Mouse (Mus musculus) hindbrain, embryonic 13.5 days (tissue): ENCODE measurements around the gene Rnase4. TPM values are rescaled to one million over a fixed set of nuclear protein-coding genes. Genes with fewer than 3 reads are reported as not detected.
"Not testable (repeated sequence)": the region's sequence is repeated elsewhere in the genome, so short reads cannot be mapped to it uniquely, and the experiment has no call there.

Experiments used
- ATAC-seq: fragments of 200-750 bp; cut with Nextera tagmentation; 2 replicates; pipeline ENCODE4 v1.8.0; 2017; ENCODE audit warnings: moderate TSS enrichment; ENCODE audit not compliant: low FRiP score
- H3K27ac ChIP-seq: fragments of 300-500 bp; sonication (generic); 2 replicates; pipeline ENCODE4 v1.5.1; 2015; ENCODE audit warnings: inconsistent platforms, mild to moderate bottlenecking, moderate library complexity
- H3K27me3 ChIP-seq: fragments of 300-500 bp; sonication (generic); 2 replicates; pipeline ENCODE4 v1.6.1; 2015; ENCODE audit warnings: mild to moderate bottlenecking, inconsistent platforms
- H3K36me3 ChIP-seq: fragments of 300-500 bp; sonication (generic); 2 replicates; pipeline ENCODE4 v1.6.1; 2015; ENCODE audit warnings: mild to moderate bottlenecking, inconsistent platforms
- H3K4me1 ChIP-seq: fragments of 300-500 bp; sonication (generic); replicated peaks from 2 replicates; pipeline ENCODE4 v1.6.1; 2015; ENCODE audit warnings: inconsistent platforms
- H3K4me2 ChIP-seq: fragments of 300-500 bp; sonication (generic); 2 replicates; pipeline ENCODE4 v1.6.1; 2015; ENCODE audit warnings: inconsistent platforms, mild to moderate bottlenecking, moderate library complexity
- H3K4me3 ChIP-seq: fragments of 300-500 bp; sonication (generic); 2 replicates; pipeline ENCODE4 v1.5.1; 2015; ENCODE audit warnings: mild to moderate bottlenecking, inconsistent platforms
- H3K9ac ChIP-seq: fragments of 300-500 bp; sonication (generic); 2 replicates; pipeline ENCODE4 v1.6.1; 2015; ENCODE audit warnings: mild to moderate bottlenecking, inconsistent platforms
- H3K9me3 ChIP-seq: fragments of 300-500 bp; sonication (generic); 2 replicates; pipeline ENCODE4 v1.6.1; 2016; ENCODE audit warnings: inconsistent platforms
- WGBS: fragments of 180-500 bp; shearing (Covaris S2); methylation state at CpG from one replicate; pipeline ENCODE4 v1.1.7; 2015; 5-methylcytosine and 5-hydroxymethylcytosine counted together
- polyA plus RNA-seq: library from polyadenylated mRNA; unstranded; fragments of >200 nt; fragmentation: Nextera tagmentation; extraction: Ambion mirVana; gene quantifications from 2 replicates; pipeline ENCODE4 v1.2.1, GENCODE M21; 2015

Gene Rnase4
- polyA plus RNA-seq, 1 experiment from 2014 or later: 17.5 TPM

DNA sequence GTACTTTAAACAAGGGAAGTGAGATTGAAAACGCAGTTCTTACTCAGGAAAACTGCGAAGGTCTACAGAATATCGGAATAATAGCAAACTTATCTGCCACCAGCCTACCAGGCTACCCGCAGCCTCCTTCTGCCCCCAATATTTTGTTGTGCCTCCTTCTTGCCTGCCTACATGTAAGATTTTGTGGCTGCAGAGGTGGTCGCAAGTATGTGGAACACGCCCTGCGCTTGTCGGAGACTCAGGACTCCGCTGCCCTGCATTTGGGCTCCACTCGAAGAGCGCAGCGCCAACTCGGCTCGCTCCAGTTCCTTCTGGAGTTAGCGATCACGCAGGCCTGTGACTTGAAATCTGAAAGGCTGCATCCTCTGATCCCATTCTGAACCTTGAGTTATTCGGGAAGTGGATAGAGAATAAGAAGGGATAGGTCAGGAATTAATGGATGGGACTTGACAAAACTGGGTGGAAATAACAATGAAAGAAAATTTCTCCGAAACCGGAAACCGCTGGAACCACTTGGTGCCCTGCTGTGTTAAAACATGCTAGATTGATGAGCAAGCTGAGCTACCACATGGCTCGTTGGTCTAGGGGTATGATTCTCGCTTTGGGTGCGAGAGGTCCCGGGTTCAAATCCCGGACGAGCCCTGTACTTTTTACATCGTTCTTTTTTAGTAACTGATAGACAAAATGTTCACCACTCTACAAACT, 648 bp upstream of the Rnase4 start:
- Histone ChIP-seq H3K4me1 (peaks cover 13% of the 10 kb centered on the region; the same call in 1 of the 2 replicates), H3K4me2 (peak overlapping the region; percentile 82), H3K36me3 (no peaks in the 10 kb centered on the region), H3K27ac (peak overlapping the region; percentile 76), H3K27me3 (0 out of 2 replicates have a peak, but pooled peaks cover 8% of the 10 kb centered on the region), H3K9ac (peak overlapping the region; percentile 68), H3K4me3 (peak overlapping the region; percentile 63), H3K9me3 (no peaks in the 10 kb centered on the region)
- WGBS: 1% methylated on average over 27 of the region's 27 CpGs
- ATAC-seq: peak; percentile 52

DNA sequence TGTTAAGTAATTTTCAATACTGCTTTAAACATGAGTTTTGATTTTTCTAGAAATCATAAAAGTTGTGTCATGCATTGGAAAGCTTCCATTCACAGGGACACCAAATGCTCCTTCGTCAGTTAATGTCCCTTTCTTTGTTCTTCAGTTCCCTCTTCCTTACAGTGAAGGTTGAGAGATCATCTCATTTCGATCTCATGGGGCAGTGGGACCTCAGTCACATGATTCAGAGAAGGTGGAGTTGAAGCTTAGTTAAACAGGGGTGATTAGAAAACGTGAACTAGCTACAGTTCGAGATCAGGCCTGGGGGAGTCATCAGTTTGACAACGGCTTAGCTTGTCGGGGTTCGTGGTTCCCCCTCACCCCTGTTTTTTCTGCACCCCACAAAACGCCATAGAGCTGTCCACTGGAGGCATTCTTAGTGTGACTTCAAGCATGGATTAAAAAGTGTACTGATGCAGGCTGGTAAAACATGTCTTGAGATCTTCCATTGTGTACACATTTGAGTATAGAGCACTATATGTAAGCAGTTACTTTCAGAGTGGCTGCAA, 1.3 kb downstream of the Rnase4 start:
- no peaks in the 10 kb centered on the region for H3K36me3 ChIP-seq
- no peak overlapping the region for H3K9ac ChIP-seq
- H3K4me1 ChIP-seq: peaks cover 13% of the 10 kb centered on the region; the same call in 1 of the 2 replicates
- H3K4me3 ChIP-seq: peak overlapping the region; percentile 63; the same call in 1 of the 2 replicates
- ATAC-seq: no peak
- 60% methylated on average over 8 of the region's 8 CpGs for WGBS
- peak overlapping the region; percentile 82 for H3K4me2 ChIP-seq
- H3K27ac ChIP-seq: no peak overlapping the region
- no peaks in the 10 kb centered on the region for H3K9me3 ChIP-seq
- H3K27me3 ChIP-seq: no peaks in the 10 kb centered on the region

DNA sequence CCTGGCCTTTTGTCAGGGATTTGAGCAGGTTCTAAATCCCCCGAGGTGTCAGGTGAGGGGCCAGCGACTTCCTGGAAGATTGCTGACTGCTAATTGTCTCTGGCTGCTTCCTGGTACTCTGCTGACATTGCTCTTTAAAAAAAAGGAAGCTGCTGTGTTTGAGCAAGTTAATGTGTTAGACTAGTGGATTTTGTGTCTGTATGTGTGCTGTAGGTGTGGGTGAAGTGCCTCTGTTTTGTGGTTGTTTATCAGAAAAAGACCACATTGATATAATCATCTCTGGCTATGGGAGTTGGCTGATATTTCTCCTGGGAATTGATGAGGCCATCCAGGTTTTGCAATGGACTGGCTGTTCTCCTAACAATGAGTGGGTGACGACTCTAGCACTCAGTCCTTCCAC, 2.6 kb downstream of the Rnase4 start:
- Histone ChIP-seq H3K36me3 (no peaks in the 10 kb centered on the region), H3K4me3 (no peak overlapping the region), H3K4me1 (0 out of 2 replicates have a peak, but pooled peaks cover 9% of the 10 kb centered on the region), H3K4me2 (no peak overlapping the region), H3K9ac (no peak overlapping the region), H3K9me3 (no peaks in the 10 kb centered on the region), H3K27ac (no peak overlapping the region), H3K27me3 (no peaks in the 10 kb centered on the region)
- ATAC-seq: no peak
- WGBS: 38% methylated on average over 3 of the region's 3 CpGs

DNA sequence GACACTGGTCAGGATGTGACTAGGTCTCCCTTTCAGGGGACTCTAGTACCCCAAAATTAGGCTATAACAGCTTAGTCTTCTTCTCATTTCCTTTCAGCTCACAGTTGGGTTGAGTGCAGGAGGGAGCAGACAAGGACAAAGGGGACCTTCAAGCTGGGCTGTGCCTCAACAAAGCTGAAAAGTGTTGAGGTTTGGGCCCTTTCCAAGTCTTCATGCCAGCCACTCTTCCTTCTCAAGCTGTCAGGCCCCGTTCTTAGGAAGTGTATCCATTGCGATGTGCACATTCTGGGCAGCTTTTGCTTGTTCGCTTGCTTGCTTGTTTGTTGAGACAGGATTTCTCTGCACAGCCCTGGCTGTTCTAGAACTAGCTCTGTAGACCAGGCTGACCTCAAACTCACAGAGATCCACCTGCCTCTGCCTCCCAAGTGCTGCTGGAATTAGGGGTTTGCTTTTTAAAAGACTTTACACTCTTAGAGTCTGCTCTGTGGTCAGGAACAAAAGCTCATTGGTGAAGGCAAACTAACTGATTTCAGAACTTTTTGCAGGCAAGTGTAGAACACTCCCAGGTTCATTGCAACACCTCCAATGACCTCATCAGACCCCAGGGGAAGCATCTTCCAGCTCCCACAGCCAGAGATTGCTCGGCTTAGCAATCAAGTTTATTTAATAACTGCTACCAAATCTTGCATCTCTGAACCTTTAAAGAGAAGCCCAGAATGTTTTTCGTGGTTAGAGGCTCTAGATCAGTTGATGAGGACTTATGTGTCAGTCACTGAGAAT, 3.4 kb downstream of the Rnase4 start:
- 83% methylated on average over 5 of the region's 5 CpGs for WGBS
- no peak overlapping the region for H3K4me3 ChIP-seq
- no peak for ATAC-seq
- H3K4me2 ChIP-seq: no peak overlapping the region
- no peaks in the 10 kb centered on the region for H3K27me3 ChIP-seq
- H3K27ac ChIP-seq: no peak overlapping the region
- H3K9me3 ChIP-seq: no peaks in the 10 kb centered on the region
- no peak overlapping the region for H3K9ac ChIP-seq
- no peaks in the 10 kb centered on the region for H3K36me3 ChIP-seq
- H3K4me1 ChIP-seq: 0 out of 2 replicates have a peak, but pooled peaks cover 3% of the 10 kb centered on the region

DNA sequence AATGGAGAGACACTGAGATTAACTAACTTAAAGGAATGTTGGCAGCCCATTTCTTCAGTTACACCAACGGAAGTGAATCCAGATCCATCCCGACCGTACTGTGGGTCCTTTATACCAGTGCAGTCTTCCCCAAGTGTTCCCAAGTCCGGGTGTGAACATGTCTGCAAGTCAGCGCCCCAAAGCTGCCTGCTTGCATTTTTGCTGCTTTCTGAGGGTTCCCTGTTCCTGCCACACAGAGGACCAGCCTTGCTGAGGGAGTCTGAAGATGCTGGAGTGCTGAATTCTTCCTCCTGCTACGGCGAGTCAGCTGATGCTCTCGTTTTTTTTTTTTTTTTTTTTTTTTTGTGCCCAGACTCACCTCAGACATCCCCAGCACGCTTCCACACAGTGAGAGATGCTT, 4.0 kb downstream of the Rnase4 start:
- 68% methylated on average over 8 of the region's 9 CpGs for WGBS
- no peaks in the 10 kb centered on the region for H3K27me3 ChIP-seq
- no peak for ATAC-seq
- no peak overlapping the region for H3K4me2 ChIP-seq
- no peak overlapping the region for H3K9ac ChIP-seq
- H3K27ac ChIP-seq: no peak overlapping the region
- H3K9me3 ChIP-seq: no peaks in the 10 kb centered on the region
- H3K4me3 ChIP-seq: no peak overlapping the region
- no peaks in the 10 kb centered on the region for H3K36me3 ChIP-seq
- 0 out of 2 replicates have a peak, but pooled peaks cover 3% of the 10 kb centered on the region for H3K4me1 ChIP-seq

DNA sequence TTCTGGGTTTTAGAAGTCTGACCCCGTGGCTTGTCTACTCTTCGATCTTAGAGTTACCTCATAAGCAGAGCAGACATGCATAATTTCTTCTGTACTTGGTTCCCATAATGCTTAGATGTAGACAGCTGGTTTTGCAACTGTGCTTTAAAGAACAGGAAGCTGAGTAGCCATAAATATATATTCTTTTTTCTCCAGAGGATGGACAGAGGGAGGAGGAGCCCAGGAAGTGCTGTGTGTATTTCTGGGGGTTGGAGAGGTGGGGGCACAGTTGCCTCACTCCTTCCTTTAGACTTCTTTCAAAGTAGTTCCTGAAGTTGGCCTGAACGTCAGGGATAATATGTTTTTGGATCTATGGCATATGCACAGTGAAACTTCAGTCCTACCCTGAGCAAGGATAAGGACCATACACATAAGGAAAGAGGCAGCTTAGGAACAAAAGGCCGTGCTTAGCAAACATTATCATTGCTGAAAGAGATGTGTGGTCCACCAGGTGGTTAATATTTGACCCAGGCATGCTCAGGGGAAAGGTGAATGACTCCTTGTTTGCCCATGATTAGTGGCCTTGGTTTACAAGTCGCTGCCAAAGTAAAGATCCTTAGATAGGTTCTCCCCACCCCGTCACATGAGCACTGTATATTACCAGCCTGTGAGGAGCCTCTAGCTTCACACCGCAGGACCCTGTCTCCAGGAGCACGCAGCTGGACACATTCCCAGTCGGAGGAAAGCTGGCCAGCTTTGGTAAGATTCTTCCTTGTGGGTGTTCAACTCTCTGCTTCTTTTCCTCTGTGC, 5.1 kb downstream of the Rnase4 start:
- Histone ChIP-seq H3K27ac (no peak overlapping the region), H3K4me2 (no peak overlapping the region), H3K4me3 (no peak overlapping the region), H3K9ac (no peak overlapping the region), H3K9me3 (no peaks in the 10 kb centered on the region), H3K27me3 (no peaks in the 10 kb centered on the region), H3K4me1 (0 out of 2 replicates have a peak, but pooled peaks cover 3% of the 10 kb centered on the region), H3K36me3 (no peaks in the 10 kb centered on the region)
- ATAC-seq: no peak
- WGBS: 73% methylated on average over 9 of the region's 9 CpGs

DNA sequence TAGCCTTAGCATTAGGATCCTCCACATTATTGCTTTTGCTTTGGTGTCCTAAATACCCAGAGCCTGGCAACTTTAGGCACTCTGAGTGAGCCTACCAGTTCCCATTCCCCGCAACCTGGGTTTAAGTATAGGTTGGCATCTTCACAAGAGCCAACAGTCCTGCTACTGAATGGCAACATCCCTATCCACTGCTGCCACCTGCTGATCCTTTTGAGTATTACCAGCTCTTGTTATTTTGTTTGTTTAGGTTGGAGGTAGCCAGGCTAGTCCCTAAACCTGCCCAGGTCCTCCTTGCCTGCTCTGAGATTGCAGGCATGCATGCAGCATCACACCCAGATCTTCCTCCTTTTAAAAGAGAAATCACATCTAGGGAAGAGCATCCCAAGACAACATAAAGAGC, 7.4 kb downstream of the Rnase4 start:
- peak; percentile 40 for ATAC-seq
- H3K4me3 ChIP-seq, H3K27me3 ChIP-seq, H3K36me3 ChIP-seq, H3K9ac ChIP-seq, H3K27ac ChIP-seq, H3K4me2 ChIP-seq, H3K9me3 ChIP-seq, H3K4me1 ChIP-seq: not testable (repeated sequence)
- 38% methylated on average over 1 of the region's 1 CpGs for WGBS

DNA sequence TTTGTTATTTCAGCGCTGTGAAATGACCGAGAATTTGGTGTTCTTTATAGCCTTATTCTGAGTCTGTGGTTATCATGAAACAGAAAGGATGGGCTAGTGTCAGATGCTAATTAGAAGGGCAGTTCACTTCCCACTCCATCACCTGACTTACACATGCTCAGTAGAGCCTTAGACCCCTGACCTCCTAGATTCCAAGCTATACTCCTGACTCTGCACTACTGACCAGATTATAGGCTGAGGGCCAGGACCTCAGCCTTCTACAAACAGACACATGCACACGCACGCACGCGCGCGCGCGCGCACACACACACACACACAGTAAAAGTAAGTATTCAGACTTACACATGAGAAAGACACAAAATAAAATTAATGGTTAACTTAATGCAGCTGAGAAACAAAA, 8.0 kb downstream of the Rnase4 start:
- Histone ChIP-seq H3K9ac (no peak overlapping the region), H3K27me3 (no peaks in the 10 kb centered on the region), H3K36me3 (no peaks in the 10 kb centered on the region), H3K9me3 (no peaks in the 10 kb centered on the region), H3K27ac (no peak overlapping the region), H3K4me3 (no peak overlapping the region), H3K4me1 (no peaks in the 10 kb centered on the region), H3K4me2 (no peak overlapping the region)
- WGBS: 94% methylated on average over 11 of the region's 11 CpGs
- no peak for ATAC-seq

DNA sequence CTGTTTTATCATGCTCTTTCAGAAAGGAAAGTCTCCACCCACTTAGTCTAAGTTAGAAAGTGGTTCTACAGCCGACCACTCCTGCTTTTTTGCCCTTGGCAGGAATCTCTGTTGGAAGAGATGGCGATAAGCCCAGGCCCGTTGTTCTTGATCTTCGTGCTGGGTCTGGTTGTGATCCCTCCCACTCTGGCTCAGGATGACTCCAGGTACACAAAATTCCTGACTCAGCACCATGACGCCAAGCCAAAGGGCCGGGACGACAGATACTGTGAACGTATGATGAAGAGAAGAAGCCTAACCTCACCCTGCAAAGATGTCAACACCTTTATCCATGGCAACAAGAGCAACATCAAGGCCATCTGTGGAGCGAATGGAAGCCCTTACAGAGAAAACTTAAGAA, 10.4 kb downstream of the Rnase4 start:
- 80% methylated on average over 9 of the region's 9 CpGs for WGBS
- no peak overlapping the region for H3K4me3 ChIP-seq
- H3K4me1 ChIP-seq: no peaks in the 10 kb centered on the region
- H3K9ac ChIP-seq: no peak overlapping the region
- no peak overlapping the region for H3K27ac ChIP-seq
- H3K27me3 ChIP-seq: no peaks in the 10 kb centered on the region
- 0 out of 2 replicates have a peak, but pooled peaks cover 2% of the 10 kb centered on the region for H3K36me3 ChIP-seq
- H3K4me2 ChIP-seq: no peak overlapping the region
- H3K9me3 ChIP-seq: no peaks in the 10 kb centered on the region
- ATAC-seq: no peak

DNA sequence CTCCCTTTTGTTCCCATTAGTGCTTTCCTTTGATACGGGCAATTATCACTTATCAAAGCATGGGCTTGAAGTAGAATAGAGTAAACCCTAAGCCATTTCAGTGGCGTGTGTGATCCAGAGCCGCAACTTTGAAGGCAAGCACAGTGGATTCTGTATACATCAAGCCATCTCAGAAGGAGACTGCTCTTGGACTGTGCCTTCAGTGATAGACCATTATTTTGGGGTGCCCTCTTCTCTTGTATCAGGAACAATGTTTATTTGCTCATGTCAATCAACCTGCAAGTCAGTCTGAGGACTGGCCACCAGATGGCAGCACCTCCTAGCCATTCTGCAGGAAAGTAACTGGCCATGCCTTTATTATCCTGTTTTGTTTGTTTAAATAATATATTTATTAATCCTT, 12.3 kb downstream of the Rnase4 start:
- Histone ChIP-seq H3K9ac (no peak overlapping the region), H3K4me2 (no peak overlapping the region), H3K27ac (no peak overlapping the region), H3K9me3 (no peaks in the 10 kb centered on the region), H3K36me3 (0 out of 2 replicates have a peak, but pooled peaks cover 2% of the 10 kb centered on the region), H3K27me3 (no peaks in the 10 kb centered on the region), H3K4me3 (no peak overlapping the region), H3K4me1 (no peaks in the 10 kb centered on the region)
- 63% methylated on average over 3 of the region's 3 CpGs for WGBS
- peak; percentile 58 for ATAC-seq

DNA sequence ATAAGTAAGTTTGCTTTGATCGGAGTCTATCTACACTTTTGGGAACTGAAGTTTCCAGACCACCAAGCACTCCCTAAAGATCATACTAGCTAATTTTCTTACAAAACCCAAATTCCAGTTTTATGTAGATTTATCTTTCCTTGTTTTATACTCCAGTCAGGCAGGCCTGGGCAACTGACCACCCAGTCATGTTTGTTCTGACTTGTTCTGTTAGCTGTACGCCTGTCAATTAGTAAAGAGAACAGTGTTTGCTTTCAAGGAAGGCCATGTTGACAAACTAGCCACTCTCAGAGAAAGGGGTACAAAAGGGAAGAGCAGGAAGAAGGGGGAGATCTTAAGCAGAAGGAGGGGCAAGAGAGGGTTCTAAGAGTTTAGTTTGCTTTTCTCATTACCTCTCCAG, 13.5 kb downstream of the Rnase4 start:
- WGBS: 86% methylated on average over 2 of the region's 2 CpGs
- no peak overlapping the region for H3K9ac ChIP-seq
- no peak overlapping the region for H3K4me3 ChIP-seq
- no peak for ATAC-seq
- H3K9me3 ChIP-seq: no peaks in the 10 kb centered on the region
- no peaks in the 10 kb centered on the region for H3K4me1 ChIP-seq
- no peak overlapping the region for H3K4me2 ChIP-seq
- no peaks in the 10 kb centered on the region for H3K27me3 ChIP-seq
- no peak overlapping the region for H3K27ac ChIP-seq
- 0 out of 2 replicates have a peak, but pooled peaks cover 2% of the 10 kb centered on the region for H3K36me3 ChIP-seq

DNA sequence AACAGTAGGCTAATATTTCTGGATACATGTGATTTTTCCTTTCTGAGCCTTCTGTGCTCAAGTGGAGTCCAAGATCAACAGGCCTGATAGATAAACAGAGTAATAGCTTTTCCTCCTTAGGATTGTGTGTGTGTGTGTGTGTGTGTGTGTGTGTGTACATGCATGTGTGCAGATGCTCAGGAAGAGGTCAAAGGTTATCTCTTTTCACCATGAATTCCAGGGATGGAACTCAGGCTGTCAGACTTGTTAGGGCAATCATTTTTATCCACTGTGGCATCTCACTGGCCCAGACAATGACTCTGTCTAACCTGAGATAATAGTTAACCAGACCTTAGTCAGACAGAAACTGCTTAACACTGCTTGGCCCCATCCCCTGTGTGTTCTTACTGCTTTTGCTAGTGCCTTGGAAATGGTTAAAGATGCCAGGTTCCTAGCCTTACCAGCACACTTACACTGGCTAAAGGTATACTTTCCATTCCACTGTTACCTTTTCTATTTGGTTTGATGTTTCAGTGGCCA, 15.6 kb downstream of the Rnase4 start:
- Histone ChIP-seq H3K36me3 (0 out of 2 replicates have a peak, but pooled peaks cover 2% of the 10 kb centered on the region), H3K4me2 (no peak overlapping the region), H3K27me3 (no peaks in the 10 kb centered on the region), H3K9ac (no peak overlapping the region), H3K27ac (no peak overlapping the region), H3K4me1 (no peaks in the 10 kb centered on the region), H3K9me3 (no peaks in the 10 kb centered on the region), H3K4me3 (no peak overlapping the region)
- ATAC-seq: no peak
